Mouse (Mus musculus) left cerebral cortex, adult 18-20 months (tissue): ENCODE data around the gene Tmem131. TPM values are rescaled to one million over a fixed set of nuclear protein-coding genes. Genes with fewer than 3 reads are reported as not detected.

ENCODE experiments used
- DNase-seq, 2 experiments: peaks; one replicate each; pipeline ENCODE4 v3.0.0; 2021 to 2022; ENCODE audit warnings: low spot score in 2 of 2, mixed read lengths in 1 of 2
- total RNA-seq, 2 experiments: library from RNA; stranded (reverse); gene quantifications; 2 replicates each; pipeline ENCODE4 v1.2.3; 2021

Gene Tmem131
- total RNA-seq, 2 experiments from 2014 or later: 51.7 to 55.0 TPM

GRCm38 (mm10) chr1:36893146-36893545 is 50.3 kb downstream of the Tmem131 start:
- DNase-seq: no peak

GRCm38 (mm10) chr1:36892461-36892860 is 51.0 kb downstream of the Tmem131 start:
- no peak for DNase-seq

GRCm38 (mm10) chr1:36889016-36889415 is 54.5 kb downstream of the Tmem131 start:
- DNase-seq: no peak

DNA sequence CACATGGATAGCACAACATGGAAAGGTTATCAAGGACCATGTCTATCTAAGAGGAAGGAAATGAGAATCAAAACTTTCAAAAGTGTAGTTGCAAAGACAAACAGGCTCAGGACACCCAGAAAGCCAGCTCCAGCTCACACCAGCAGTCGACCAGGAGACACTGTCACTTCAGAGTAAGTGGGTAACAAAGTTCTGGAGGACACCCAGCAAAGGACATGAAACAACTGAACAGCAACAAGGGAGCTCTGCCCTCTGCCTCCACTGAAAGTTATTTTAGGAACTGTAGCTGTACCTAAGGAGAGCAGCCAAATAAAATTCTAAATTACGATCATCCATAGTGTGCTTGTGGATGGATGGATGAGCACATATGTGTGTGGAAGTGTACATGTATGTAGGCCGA is 56.3 kb downstream of the Tmem131 start:
- DNase-seq: no peak

DNA sequence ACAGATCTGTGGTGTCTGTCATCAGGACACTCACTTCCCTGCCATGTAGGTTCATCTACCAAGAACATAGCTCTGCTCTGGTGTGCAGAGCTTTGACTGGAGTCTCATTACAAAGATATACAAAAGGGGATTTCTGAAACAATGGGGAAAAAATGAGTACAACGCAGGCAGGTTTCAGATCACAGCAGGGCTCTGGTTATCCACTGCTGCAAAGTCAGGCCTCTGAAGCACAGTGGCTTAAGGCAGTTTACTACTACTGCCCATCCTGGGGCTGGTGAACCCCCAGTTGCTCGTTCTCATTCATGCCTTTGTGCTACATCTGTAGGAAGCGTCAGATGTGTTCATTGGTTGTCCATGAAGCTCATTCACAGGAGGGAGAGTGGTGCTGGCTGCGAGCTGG is 57.0 kb downstream of the Tmem131 start:
- no peak for DNase-seq

DNA sequence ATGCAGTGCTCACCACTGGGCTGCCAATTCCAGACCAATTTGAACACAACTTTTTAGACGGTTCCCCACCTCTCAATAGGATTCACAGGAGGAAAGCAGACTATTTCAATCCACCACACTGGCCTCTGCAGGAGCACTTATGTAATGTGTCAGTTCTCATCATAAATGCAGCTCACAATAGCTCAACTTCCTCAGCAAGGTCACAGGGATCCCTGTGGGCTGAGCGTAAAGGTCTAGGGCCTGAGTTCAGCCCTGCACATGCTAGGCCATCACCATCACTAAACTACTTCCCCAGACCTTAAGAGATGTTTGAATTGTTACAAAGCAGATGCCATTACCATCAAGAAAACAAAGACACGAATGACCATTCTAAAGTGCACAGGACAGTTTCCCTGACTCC is 58.9 kb downstream of the Tmem131 start:
- no peak for DNase-seq

DNA sequence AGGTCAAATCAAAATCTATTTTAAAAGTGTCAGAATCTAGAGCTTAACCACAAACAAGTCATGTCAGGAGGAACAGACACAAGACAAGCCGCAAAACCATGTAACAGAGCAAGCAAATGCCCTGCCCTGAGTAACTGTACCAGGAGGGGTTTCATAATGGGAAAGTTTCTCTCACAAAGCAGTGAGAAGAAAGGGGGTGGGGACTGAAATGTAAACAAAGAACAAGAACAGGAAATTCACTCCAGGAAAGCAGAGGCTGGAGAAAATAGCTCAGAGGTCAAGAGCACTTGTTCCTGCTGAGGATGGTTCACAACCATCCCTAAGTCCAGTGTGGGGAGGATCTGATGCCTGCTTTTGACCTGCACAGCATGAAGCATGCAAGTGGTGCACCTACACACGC is 59.7 kb downstream of the Tmem131 start:
- DNase-seq: no peak

DNA sequence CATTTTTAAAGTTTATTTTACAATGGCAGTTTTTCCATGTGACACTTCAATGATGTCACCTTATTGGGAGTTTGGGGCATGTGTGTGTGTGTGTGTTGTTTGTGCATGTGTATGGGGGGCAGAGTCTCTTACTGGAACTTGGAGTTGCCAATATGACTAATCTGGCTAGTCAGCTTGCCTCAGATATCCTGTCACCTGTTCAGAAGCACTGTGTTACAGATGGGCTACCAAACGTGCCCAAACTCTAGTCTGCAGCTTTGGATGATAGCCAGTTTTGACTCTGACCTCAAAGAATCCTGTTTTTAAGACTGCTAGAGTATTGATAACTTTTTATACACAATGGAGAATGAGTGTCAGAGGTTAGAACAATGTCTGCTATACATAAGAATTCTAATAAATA is 64.3 kb downstream of the Tmem131 start:
- DNase-seq: no peak

GRCm38 (mm10) chr1:36877126-36877525 is 66.3 kb downstream of the Tmem131 start:
- no peak for DNase-seq

DNA sequence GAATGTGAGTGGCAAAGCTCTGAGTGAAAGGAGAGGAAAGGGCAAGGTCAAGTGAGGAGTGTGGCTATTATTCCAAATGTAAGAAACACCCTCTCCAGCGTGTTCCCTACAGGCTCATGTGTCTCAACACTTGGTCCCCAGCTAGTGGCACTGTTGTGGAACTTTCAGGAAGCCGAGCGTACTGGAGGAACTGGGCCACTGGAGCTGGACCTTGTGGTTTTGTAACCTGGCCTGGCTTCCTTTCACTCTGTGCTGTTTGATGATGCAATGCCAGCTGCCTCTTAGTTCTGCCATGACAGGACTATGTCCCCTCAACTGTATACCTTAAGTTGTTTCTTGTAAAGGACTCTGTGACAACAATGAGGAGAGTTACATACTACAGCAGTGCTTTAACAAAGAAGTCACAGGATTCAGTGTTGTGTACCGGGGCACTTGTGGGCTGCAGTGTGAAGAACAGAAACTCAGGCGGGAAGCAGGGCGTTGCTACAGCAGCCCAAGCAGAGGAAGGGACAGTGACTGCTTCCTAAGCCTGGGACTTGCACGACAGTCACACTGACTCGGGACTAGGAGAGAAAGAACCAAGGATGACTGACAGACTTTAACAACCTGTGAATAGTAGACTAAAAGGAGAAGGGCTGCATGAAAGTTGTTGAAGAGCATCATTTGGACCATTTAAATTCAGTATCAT is 68.4 kb downstream of the Tmem131 start:
- no peak for DNase-seq

- no peak for DNase-seq
These were observed 72.2 kb downstream of the Tmem131 start for GRCm38 (mm10) chr1:36871238-36871637.

GRCm38 (mm10) chr1:36870518-36870917 is 72.9 kb downstream of the Tmem131 start:
- DNase-seq: no peak

DNA sequence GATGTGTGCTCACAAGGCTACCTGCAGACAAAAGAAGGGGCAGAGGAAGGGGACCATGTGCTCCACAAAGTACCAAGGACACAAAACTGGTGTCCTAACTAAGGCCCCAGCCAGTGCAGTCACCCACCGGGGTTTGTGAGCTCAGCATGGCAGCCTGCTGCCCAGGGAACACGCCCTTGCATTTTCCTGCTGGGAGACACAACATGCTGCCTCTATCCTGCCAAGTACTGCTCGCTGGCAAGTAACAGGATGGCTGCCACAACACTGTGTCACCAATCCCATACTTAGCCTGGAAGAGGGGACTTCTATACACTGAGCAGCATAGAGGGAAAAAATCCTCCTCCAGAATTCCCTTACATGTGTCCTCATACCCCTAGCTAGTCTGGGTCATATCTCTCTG is 78.7 kb downstream of the Tmem131 start:
- DNase-seq: peak in 1 of 2 experiments; percentile 19

DNA sequence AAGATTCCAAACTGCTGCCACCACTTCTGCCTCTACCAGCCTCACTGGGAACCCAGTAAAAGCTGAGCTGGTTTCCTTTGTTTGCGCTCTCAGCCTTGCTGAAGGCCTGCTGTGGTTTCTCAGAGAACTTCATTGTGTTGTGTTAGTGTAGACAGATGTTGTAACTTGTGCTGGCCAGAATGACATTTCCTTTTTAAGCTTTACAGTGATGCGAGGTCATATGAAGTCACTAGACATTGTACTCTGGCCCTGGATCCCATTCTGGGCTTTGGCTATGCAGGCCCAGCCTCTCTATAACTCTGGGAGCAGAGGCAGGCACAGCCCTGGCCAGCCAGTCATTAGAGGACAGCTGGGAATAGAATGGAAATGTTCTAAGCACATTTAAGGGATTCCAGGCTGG is 81.7 kb downstream of the Tmem131 start:
- DNase-seq: no peak

DNA sequence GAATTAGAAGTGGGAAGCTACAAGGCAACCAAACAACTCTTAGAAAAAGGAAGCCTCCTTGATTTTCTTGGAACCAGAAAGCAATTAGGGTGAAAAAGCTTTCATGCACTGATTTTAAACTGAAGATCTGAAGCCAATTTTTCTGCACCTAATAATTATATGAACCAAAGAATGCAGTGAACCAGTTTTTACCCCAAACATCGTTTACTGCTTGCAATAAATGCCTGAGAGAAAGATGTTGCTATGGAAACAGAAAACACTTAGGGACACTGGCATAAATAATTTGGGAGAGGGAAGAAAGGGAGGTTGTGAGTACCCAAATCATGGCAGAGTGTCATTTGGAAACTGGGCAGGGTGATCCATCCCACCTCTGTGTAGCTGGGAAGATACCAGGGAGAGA is 82.6 kb downstream of the Tmem131 start:
- DNase-seq: no peak

DNA sequence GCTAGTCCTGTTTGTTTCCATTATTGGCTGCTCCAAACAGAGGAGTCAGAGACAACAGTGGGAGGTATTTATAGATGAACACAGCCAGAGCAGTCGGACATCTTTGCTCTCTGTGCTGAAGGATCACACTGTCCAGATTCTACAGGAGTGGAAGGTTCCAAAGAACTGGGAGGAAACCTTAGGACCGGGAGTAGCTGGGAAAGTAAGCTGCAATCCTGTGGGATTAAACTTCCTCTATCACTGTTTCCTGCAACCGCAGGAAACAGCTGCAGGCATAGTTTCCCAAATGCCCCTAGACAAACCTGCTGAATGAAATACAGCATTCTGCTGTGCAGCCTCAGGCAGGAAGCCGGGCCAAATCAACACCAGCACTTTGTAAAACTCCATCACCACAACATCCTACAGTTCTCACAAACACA is 83.0 kb downstream of the Tmem131 start:
- DNase-seq: no peak

DNA sequence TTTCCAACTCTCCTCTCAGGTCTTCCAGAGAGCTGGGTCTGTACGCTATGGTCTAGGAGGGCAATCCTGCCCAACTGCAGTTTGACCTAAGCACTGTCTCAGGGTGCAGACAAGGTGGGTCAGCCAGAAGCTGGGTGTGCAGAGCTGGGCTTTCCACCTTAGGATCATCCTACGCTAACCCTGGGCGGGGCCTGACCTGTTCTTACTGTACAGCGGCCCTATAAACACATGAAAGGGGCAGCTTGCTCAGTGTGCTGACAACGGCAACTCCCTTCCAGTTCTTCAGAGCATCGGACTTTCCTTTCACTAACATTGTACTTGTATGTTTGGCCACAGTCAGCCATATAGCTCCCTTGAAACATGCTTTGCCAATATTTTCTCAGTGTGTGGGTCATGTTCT is 86.4 kb downstream of the Tmem131 start:
- DNase-seq: no peak

GRCm38 (mm10) chr1:36854198-36854765 is 89.2 kb downstream of the Tmem131 start:
- DNase-seq: no peak

GRCm38 (mm10) chr1:36852085-36852484 is 91.4 kb downstream of the Tmem131 start:
- no peak for DNase-seq

GRCm38 (mm10) chr1:36851392-36851791 is 92.1 kb downstream of the Tmem131 start:
- no peak for DNase-seq

DNA sequence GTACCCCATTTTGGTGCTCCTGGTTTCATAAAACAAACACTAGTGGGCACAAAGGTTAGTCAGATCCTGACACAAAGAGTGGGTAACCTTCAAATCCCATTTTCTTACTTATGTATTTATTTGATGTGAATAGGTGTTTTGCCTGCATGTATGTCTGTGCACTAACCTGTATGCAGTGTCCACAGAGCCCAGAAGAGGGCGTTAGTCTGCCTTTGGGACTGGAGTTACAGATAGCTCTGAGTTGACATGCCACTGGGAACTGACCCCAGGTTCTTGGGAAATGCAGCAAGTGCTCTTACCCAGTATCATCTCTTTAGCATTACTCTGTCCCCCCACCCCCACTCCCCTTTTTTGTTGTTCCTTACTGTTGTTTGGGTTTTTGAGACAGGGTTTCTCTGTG is 95.4 kb downstream of the Tmem131 start:
- DNase-seq: no peak

DNA sequence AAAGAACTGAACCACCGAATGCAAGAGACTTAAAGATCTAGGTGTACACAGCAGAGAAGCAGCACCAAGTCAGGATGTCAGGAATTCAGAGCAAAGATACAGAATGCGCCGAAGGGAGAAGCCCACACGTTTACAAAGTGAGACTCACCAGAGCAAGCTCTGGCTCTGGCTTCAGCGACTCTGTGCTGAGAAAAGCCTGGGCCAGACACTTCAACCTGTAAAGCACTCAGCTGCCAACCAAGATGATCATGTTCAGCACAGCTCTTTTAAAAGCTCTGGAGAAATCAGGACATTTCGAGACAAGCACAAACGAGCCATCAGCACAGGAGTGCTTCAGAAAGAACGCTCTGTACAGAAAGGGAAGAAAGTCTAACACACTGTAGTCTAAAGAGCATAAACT is 96.2 kb downstream of the Tmem131 start:
- no peak for DNase-seq

GRCm38 (mm10) chr1:36845031-36845430 is 98.4 kb downstream of the Tmem131 start:
- no peak for DNase-seq
